ENCODE assay signal across 8 mouse cellular contexts in genomic region chr3:127634101-127634983, GRCm38 (mm10). TPM values are rescaled to one million over a fixed set of nuclear protein-coding genes. Genes with fewer than 3 reads are reported as not detected.
DNase-seq lines count a peak whose midpoint lies in the region; ATAC-seq lines count a peak whose summit lies in the region.

No protein-coding gene starts in this region.

- H3K4me1 ChIP-seq in forebrain, embryonic 13.5 days: peaks cover 44% of the 10 kb centered on the region
- H3K4me1 ChIP-seq in lung, embryonic 16.5 days (replicated peaks; ENCODE audit: control insufficient read depth, insufficient read depth, low read length): peaks cover 23% of the 10 kb centered on the region

- DNase-seq in MEL-GATA-1-ER (ENCODE audit: extremely low read depth, low read depth): peak; percentile 25
- DNase-seq in heart, postnatal 4 days: peak; percentile 83
- DNase-seq in layer of hippocampus, adult 9-11 months: peak; percentile 27
- peak; percentile 61 for DNase-seq in ovary, postnatal 14 days (ENCODE audit: low spot score)
- DNase-seq in thymus, postnatal 10 days (ENCODE audit: low spot score in 2 of 2): peak; percentile 14 to 80

- peak overlapping the region; percentile 65 for H3K4me2 ChIP-seq in forebrain, embryonic 13.5 days
- H3K4me2 ChIP-seq in lung, embryonic 16.5 days (ENCODE audit: low read depth, low read length): peak overlapping the region; percentile 59

- 0 out of 2 replicates have a peak, but pooled peaks cover 4% of the 10 kb centered on the region for H3K36me3 ChIP-seq in forebrain, embryonic 13.5 days (ENCODE audit: poor library complexity, severe bottlenecking)
- no peaks in the 10 kb centered on the region for H3K36me3 ChIP-seq in lung, embryonic 16.5 days (ENCODE audit: control insufficient read depth, insufficient read depth, low read length)

- 1% methylated on average over 55 of the region's 58 CpGs for WGBS in forebrain, embryonic 13.5 days
- WGBS in lung, embryonic 16.5 days: 1% methylated on average over 58 of the region's 58 CpGs

- peak; percentile 65 for ATAC-seq in cerebellum, adult (ENCODE audit: insufficient number of reproducible peaks, low FRiP score, low TSS enrichment)
- peak; percentile 75 for ATAC-seq in forebrain, embryonic 13.5 days
- ATAC-seq in lung, embryonic 16.5 days (ENCODE audit: low read depth): peak; percentile 89

- H3K9ac ChIP-seq in forebrain, embryonic 13.5 days: peak overlapping the region; percentile 92
- no peak overlapping the region for H3K9ac ChIP-seq in lung, embryonic 16.5 days (ENCODE audit: low read length)

- H3K27ac ChIP-seq in forebrain, embryonic 13.5 days: peak overlapping the region; percentile 98
- H3K27ac ChIP-seq in lung, embryonic 16.5 days (ENCODE audit: low read length): no peak overlapping the region

- peaks cover 84% of the 10 kb centered on the region for H3K27me3 ChIP-seq in forebrain, embryonic 13.5 days
- peaks cover 87% of the 10 kb centered on the region for H3K27me3 ChIP-seq in lung, embryonic 16.5 days (ENCODE audit: control insufficient read depth, insufficient read depth, low read depth, low read length)

- no peaks in the 10 kb centered on the region for H3K9me3 ChIP-seq in forebrain, embryonic 13.5 days (replicated peaks)
- no peaks in the 10 kb centered on the region for H3K9me3 ChIP-seq in lung, embryonic 16.5 days (ENCODE audit: control insufficient read depth, low read length)

- H3K4me3 ChIP-seq in forebrain, embryonic 13.5 days: peak overlapping the region; percentile 52
- peak overlapping the region; percentile 42 for H3K4me3 ChIP-seq in lung, embryonic 16.5 days (ENCODE audit: low read length)

RNA-seq across cellular contexts. Expression of gene Neurog2, which starts 1.4 kb away (rescaled TPM):
- 122 and 153 TPM in 2 replicates for polyA plus RNA-seq in forebrain, embryonic 13.5 days (2015; fragmentation: Nextera tagmentation; extraction: Ambion mirVana)
- total RNA-seq in heart, postnatal 4 days (2021): not detected
- not detected in 2 replicates for polyA plus RNA-seq in lung, embryonic 16.5 days (2015; fragmentation: Nextera tagmentation; extraction: Ambion mirVana)

Comparison
In these comparisons a context has a peak if more than half of its experiments do, and no peak if none do; other contexts are left out.
1. DNase-seq: peak in every context shown above with its lines; median percentile 83 in heart, postnatal 4 days; 61 in ovary, postnatal 14 days; 47 in thymus, postnatal 10 days; 27 in layer of hippocampus, adult 9-11 months; 25 in MEL-GATA-1-ER.
2. RNA of gene Neurog2, which starts 1.4 kb away (polyA plus RNA-seq): 122 to 153 TPM in forebrain, embryonic 13.5 days; not detected in lung, embryonic 16.5 days; every median in the first group is over 100 times any median in the second.
3. Peak in every context shown above with its lines, with median percentiles within 50 percentile points of each other: ATAC-seq.